Mouse (Mus musculus) lung, postnatal 25 days (tissue): ENCODE data around the gene Ifitm5.

Experiments used
- DNase-seq: peaks from one replicate; pipeline ENCODE4 v3.0.0; 2022; ENCODE audit warnings: low spot score

The Ifitm5 gene

DNA sequence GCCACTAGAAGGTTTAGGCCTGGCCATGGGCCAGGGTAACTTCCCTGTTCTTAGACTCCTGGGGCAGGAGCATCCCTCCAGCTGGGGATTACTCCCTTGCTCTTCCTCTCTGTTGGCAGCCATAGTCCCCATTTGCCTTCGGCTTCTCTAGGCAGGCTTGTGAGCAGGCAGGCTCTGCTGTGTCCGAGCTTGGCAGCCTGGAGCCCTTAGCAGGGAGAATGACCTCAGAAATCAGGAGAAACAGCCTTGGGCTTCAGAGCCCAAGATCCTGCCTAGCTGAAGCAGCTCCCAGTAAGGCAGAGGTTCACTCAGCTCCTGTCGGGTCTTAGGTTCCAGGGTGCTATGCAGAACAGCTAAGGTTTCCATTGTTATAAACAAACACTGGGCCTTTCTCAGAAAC is 51.0 kb downstream of the Ifitm5 start:
- DNase-seq = no peak
